Mouse (Mus musculus): ENCODE measurements at regions not wholly inside any gene's neighbourhood (a gene's known extent, or its start where the extent isn't known, plus 50 kb on each side); places are given as distances from the start of the nearest gene placed in this dataset.

GRCm38 (mm10) chr12:25330004-25330708 is 233.2 kb upstream of the Id2 start:
- DNase-seq (ENCODE audit: low read depth, low spot score): no peak
- WGBS: 68% methylated on average over 5 of the region's 5 CpGs

GRCm38 (mm10) chr12:25325901-25326300 is 229.0 kb upstream of the Id2 start:
- WGBS: 81% methylated on average over 3 of the region's 3 CpGs
- DNase-seq (ENCODE audit: low read depth, low spot score): no peak

- 89% methylated on average over 1 of the region's 1 CpGs for WGBS
- no peak for DNase-seq (ENCODE audit: low read depth, low spot score)
These were observed 226.2 kb upstream of the Id2 start for GRCm38 (mm10) chr12:25323171-25323570.

- WGBS: 91% methylated on average over 3 of the region's 3 CpGs
These were observed 223.4 kb upstream of the Id2 start for GRCm38 (mm10) chr12:25320262-25320767.

GRCm38 (mm10) chr12:25319846-25320245 is 222.9 kb upstream of the Id2 start:
- no peak for DNase-seq (ENCODE audit: low read depth, low spot score)
- 80% methylated on average over 2 of the region's 2 CpGs for WGBS

More at GRCm38 (mm10) chr12:25320262-25320767, 223.4 kb upstream of the Id2 start:
- DNase-seq (ENCODE audit: low read depth, low spot score): no peak

GRCm38 (mm10) chr12:25318072-25318671 is 221.2 kb upstream of the Id2 start:
- DNase-seq (ENCODE audit: low read depth, low spot score): no peak
- WGBS: 76% methylated on average over 4 of the region's 4 CpGs

GRCm38 (mm10) chr12:25315969-25316368 is 219.0 kb upstream of the Id2 start:
- DNase-seq (ENCODE audit: low read depth, low spot score): no peak
- 87% methylated on average over 1 of the region's 1 CpGs for WGBS

GRCm38 (mm10) chr12:25313212-25313611 is 216.3 kb upstream of the Id2 start:
- no peak for DNase-seq (ENCODE audit: low read depth, low spot score)

GRCm38 (mm10) chr12:25312390-25312789 is 215.4 kb upstream of the Id2 start:
- no peak for DNase-seq (ENCODE audit: low read depth, low spot score)
- 88% methylated on average over 2 of the region's 2 CpGs for WGBS

GRCm38 (mm10) chr12:25311728-25312127 is 214.8 kb upstream of the Id2 start:
- no peak for DNase-seq (ENCODE audit: low read depth, low spot score)
- 81% methylated on average over 7 of the region's 7 CpGs for WGBS

GRCm38 (mm10) chr12:25310293-25310946 is 213.5 kb upstream of the Id2 start:
- DNase-seq (ENCODE audit: low read depth, low spot score): no peak
- WGBS: 38% methylated on average over 6 of the region's 6 CpGs

- WGBS: 59% methylated on average over 6 of the region's 6 CpGs
- no peak for DNase-seq (ENCODE audit: low read depth, low spot score)
These were observed 212.3 kb upstream of the Id2 start for GRCm38 (mm10) chr12:25309234-25309633.

GRCm38 (mm10) chr12:25305764-25306653 is 209.1 kb upstream of the Id2 start:
- 87% methylated on average over 12 of the region's 12 CpGs for WGBS
- DNase-seq (ENCODE audit: low read depth, low spot score): no peak

- WGBS: 84% methylated on average over 6 of the region's 6 CpGs
- DNase-seq (ENCODE audit: low read depth, low spot score): no peak
These were observed 208.0 kb upstream of the Id2 start for GRCm38 (mm10) chr12:25304820-25305511.

GRCm38 (mm10) chr12:25303500-25304050 is 206.6 kb upstream of the Id2 start:
- WGBS: 15% methylated on average over 7 of the region's 7 CpGs
- DNase-seq (ENCODE audit: low read depth, low spot score): no peak

- WGBS: 51% methylated on average over 9 of the region's 9 CpGs
- DNase-seq (ENCODE audit: low read depth, low spot score): no peak
These were observed 204.0 kb upstream of the Id2 start for GRCm38 (mm10) chr12:25300804-25301390.

GRCm38 (mm10) chr12:25299603-25300471 is 202.9 kb upstream of the Id2 start:
- 64% methylated on average over 11 of the region's 11 CpGs for WGBS

GRCm38 (mm10) chr12:25298766-25299165 is 201.8 kb upstream of the Id2 start:
- 95% methylated on average over 3 of the region's 3 CpGs for WGBS
- no peak for DNase-seq (ENCODE audit: low read depth, low spot score)

More at GRCm38 (mm10) chr12:25299603-25300471, 202.9 kb upstream of the Id2 start:
- no peak for DNase-seq (ENCODE audit: low read depth, low spot score)
